Mouse (Mus musculus): ENCODE results near the gene Rbm33. TPM values are rescaled to one million over a fixed set of nuclear protein-coding genes. Genes with fewer than 3 reads are reported as not detected.
A peak's percentile ranks its signal among the peaks of the same experiment; 100 is the strongest.

Rbm33 gene
- total RNA-seq, 2 experiments from 2014 or later: 41.7 to 45.1 TPM

DNA sequence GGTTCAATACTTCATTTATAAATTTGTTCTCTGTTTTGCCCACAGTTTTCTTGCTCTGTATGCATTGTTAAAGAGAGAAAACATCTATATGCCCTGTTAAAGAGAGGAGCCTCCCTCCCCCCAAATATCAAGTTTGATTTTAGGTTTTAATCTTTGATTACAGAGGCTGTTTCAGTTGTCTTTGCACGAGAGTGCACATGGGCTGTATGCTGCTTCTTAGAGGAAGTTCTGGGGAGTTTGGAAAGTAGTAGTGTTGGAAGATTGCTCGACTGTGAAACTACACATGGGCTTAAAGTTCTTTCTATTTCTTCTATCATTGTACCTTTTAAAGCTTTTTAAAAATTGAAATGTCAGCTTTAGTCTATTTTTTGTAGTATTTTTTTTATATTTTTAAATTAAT lies 6.9 kb downstream of the Rbm33 start:
- ATAC-seq (ENCODE audit: poor library complexity, severe bottlenecking): no peak

DNA sequence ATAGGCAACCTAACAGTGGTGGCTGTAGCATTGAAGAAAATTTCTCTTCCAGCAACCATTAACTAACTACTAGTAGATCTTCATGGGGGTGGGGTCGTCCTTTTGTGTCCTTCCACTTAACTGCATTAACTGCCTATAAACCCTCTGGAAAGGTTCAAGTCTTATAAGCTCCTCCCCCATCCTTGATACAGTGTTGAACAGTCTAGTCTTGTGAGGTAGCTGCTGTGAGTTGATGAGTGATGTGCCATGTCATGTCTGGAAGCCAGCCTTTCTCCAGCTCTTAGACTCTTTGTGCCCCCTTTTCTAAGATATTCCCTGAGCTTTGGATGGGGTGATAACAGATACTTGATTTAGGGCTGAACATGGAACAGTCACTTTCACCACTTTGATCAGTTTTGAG lies 7.5 kb downstream of the Rbm33 start:
- no peak for ATAC-seq (ENCODE audit: poor library complexity, severe bottlenecking)

GRCm38 (mm10) chr5:28329024-28329806 lies 12.3 kb downstream of the Rbm33 start:
- ATAC-seq (ENCODE audit: poor library complexity, severe bottlenecking): peak; percentile 95

DNA sequence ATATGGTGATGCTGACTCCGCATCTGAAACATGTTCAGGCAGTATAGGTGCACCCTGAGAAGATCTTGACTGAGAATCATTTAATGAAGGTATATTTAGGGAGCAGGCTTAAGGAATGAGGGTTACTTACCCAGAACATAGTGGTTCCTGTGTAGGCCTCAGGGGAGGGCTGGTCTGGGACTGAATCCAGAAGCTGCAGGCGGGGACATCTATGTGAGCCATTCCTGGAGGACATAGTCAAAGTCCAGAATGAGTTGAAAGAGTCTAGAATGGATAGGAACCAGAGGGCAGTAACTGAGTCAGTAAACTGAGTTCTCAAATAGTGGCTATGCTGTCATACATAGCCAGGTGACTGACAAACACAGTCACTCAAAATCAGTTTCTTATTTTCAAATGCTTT lies 16.8 kb downstream of the Rbm33 start:
- ATAC-seq (ENCODE audit: poor library complexity, severe bottlenecking): no peak

DNA sequence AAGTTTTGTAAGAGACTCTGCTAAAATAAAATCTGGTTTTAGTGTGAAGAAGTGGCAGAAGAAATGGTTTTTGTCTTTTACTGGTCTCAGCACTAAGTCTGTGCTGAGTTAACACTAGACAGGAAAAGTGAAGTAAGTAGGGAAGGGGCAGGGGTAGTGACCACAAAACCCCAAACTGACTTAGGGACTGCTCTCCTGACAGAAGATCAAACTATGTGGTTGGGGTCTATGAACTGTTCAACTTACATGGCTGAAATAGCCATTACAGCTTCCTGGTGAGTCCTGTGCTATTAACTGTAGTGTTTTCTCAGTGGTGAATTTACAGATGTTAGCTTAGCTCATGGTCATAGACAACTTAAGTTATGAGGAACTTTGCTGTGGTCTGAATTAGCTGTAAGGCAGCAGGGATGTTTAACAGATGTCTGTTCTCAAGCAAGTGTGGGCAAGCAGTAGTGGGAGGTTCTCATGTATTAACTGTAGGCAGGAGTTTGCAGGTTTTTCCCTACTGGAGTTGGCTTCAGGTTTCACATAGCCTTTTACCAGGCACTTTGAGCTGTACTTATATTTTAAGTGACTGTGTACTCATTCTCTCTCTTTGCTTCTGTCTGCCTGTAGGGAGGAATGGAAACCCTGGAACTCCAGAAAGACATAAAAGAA lies 35.1 kb downstream of the Rbm33 start:
- peak; percentile 72 for ATAC-seq (ENCODE audit: poor library complexity, severe bottlenecking)

DNA sequence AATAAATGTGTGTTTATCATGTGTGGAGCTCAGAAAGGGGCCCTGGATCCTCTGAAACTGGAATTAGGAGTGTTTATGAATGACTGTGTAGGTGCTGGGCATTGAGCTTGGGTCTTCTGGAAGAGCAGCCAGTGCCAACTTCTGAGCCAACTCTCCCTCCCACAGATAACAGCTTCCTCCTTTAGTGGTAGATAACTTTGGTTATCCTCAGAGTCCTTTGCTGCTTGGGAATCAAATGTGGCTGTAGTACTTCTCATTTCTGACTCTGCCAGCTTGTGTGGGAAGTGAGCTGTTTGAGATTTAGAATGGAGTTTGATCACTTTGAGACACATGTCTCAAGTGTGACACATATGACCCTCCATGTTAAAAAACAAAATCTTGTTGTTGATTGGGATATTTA lies 38.7 kb downstream of the Rbm33 start:
- ATAC-seq (ENCODE audit: poor library complexity, severe bottlenecking): no peak

- ATAC-seq (ENCODE audit: poor library complexity, severe bottlenecking): no peak
Measured at GRCm38 (mm10) chr5:28360745-28361144, 43.8 kb downstream of the Rbm33 start.

- ATAC-seq (ENCODE audit: poor library complexity, severe bottlenecking): no peak
Measured at GRCm38 (mm10) chr5:28368056-28368455, 51.1 kb downstream of the Rbm33 start.

DNA sequence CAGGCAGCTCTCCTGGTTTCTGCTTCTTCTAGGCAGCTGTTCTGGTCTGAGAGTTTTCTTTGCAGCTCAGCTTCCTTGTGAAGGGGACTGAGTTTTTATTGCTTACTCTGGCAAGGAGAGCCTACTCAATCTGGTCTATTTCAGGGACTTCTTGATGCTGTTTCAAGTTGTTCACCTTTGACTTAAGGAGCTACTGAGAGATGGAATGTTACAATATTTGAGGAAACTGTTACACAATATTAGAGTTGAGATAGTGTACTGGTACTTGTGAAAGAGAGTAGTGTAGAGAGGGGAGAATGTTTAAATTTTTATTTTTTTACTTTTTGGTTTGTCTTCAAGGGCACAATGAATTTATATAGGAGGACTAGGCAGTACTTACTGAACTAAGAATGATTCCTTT lies 53.9 kb downstream of the Rbm33 start:
- ATAC-seq (ENCODE audit: poor library complexity, severe bottlenecking): peak; percentile 57

DNA sequence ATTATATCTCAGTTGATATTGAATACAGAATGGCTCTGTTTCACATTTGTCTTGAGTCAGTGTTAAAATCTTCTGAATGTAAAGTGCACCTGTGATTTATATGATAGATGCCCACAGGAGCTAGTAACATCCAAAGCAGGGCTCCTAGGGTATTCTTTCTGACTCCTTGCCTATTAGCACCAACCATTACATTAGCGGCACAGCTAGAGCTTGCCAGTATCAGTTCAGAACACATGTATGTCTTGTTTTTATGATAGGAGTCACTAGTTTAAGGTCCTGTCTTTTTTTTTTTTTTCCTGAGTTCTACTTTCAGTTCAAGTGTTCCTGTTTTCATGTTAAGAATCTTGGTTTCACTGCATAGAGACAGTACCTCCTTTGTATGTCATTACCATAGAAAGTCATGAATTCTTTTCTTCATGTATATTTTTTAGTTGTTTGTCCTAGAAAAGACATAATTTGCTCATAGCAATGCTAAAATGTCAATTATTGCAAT lies 55.3 kb downstream of the Rbm33 start:
- no peak; the same call in 1 of the 2 replicates for ATAC-seq (ENCODE audit: poor library complexity, severe bottlenecking)

GRCm38 (mm10) chr5:28373498-28374427 lies 56.8 kb downstream of the Rbm33 start:
- ATAC-seq (ENCODE audit: poor library complexity, severe bottlenecking): no peak

DNA sequence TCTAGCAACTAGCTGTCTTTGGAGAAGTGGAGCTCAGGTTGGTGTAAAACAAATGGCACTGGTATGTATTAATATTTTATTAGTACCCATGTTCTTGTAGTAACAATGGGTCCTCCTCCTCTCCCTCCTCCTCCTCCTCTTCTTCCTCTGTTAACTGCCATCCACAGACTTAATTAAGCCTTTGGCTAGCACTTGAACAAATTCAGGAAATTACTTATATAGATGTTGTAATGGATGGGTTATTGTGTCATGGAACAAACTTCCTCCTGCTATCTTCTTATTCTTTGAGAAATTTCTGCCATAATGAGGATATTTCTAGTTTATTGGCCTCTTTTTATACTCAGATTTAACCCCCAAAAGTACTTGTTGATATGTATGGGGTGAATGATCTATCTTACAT lies 60.4 kb downstream of the Rbm33 start:
- peak; percentile 47 for ATAC-seq (ENCODE audit: poor library complexity, severe bottlenecking)

- ATAC-seq (ENCODE audit: poor library complexity, severe bottlenecking): no peak
Measured at GRCm38 (mm10) chr5:28382289-28382688, 65.4 kb downstream of the Rbm33 start.

DNA sequence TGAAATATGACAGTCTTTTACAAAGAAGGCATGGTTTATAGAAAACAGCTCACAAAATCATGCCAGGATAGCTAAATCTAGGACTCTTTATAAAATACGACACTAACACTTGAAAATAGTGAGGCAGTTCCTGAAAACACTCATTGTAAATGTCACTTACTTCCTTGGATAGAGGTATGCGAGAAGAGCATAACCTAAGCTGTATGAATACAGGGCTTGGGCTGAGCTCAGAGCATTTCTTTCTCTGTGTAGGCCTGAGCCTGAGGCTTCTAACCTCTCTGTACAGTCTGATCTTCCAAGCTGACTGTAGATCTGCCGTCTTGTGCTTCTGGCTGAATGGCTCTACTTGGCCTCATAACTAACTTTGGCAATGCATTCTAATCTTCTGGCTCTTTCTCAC lies 69.9 kb downstream of the Rbm33 start:
- no peak for ATAC-seq (ENCODE audit: poor library complexity, severe bottlenecking)

DNA sequence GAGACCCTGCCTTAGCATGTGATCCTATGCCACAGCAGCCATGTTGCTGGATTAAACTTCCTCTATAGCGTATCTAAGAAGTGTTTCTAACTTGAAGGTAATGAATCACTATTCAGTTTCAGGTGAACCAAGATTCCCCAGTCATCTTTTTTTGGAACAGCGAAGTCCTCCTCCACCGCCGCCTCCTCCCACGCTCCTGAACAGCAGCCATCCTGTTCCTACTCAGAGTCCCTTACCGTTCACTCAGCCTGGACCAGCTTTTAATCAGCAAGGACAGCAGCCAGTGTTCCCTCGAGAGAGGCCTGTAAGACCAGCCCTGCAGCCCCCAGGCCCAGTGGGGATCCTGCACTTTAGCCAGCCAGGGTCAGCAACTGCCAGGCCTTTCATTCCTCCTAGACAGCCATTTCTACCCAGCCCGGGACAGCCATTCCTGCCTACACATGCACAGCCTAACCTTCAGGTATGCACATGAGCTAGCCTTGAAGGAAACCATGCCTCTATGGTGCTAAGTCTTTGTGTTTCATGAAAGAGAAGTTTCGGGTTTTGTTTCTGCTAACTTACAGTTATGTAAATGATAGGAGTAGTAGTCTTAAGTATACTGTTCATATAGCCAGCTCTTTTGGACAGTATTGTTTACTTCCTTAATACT lies 70.7 kb downstream of the Rbm33 start:
- no peak; the same call in 1 of the 2 replicates for ATAC-seq (ENCODE audit: poor library complexity, severe bottlenecking)

- ATAC-seq (ENCODE audit: poor library complexity, severe bottlenecking): peak; percentile 60
Measured at GRCm38 (mm10) chr5:28388184-28388583, 71.3 kb downstream of the Rbm33 start.

DNA sequence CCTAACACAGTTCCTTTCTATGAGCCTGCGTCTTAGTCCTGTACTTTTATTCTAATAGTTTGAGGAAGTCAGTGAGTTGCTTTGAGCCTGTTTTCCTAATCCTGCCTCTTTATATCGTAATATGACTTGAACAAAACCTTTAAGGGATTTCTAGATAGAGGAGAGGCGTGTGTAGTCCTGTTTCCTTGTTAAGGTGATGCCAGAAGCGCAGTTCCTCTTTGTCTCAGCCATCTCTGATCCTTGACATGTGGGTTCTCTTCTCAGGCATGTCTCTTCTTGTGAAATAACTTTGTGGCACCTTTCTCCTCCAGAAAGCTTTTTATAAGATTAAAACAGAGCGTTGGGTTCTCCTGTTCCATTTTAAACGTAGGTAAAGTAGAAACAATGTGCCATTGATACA lies 73.3 kb downstream of the Rbm33 start:
- ATAC-seq (ENCODE audit: poor library complexity, severe bottlenecking): no peak

GRCm38 (mm10) chr5:28397344-28397743 lies 80.4 kb downstream of the Rbm33 start:
- ATAC-seq (ENCODE audit: poor library complexity, severe bottlenecking): no peak

DNA sequence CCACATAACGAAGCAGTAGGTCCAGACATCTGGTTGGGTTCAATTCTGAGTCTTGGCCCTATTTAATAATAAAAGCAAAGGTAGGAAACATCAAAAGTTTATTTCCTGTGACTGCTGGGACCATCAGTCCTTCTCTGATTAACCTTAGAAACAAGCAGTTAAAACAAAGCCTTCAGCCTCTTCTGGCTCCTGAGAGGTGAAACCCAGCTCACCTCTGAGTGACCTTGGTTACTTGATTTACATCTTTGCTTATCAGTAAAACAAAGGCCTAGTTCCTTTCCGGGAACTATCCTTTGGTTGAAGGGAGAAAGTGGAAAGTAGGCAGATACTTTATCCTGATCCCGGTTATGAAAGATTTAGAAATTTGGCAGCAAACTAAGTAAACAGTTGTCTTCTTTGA lies 81.8 kb downstream of the Rbm33 start:
- ATAC-seq (ENCODE audit: poor library complexity, severe bottlenecking): no peak

GRCm38 (mm10) chr5:28399451-28400115 lies 82.7 kb downstream of the Rbm33 start:
- no peak for ATAC-seq (ENCODE audit: poor library complexity, severe bottlenecking)
